Mouse (Mus musculus) c-Kit-positive CD71-negative TER-119-negative erythroid progenitor cells, embryonic 14.5 days (primary cell): ENCODE results near the gene Stox2.

ENCODE experiments used
- DNase-seq: peaks from one replicate; pipeline ENCODE4 v3.0.0-alpha.2; 2013; ENCODE audit warnings: low read depth

The Stox2 gene

GRCm38 (mm10) chr8:47242207-47243004, 203.8 kb downstream of the Stox2 start:
- peak; percentile 25 for DNase-seq

GRCm38 (mm10) chr8:47241421-47242078, 204.6 kb downstream of the Stox2 start:
- no peak for DNase-seq

GRCm38 (mm10) chr8:47240871-47241270, 205.3 kb downstream of the Stox2 start:
- no peak for DNase-seq

- DNase-seq, result no peak
These were observed 205.9 kb downstream of the Stox2 start for GRCm38 (mm10) chr8:47240266-47240665.

GRCm38 (mm10) chr8:47232081-47232480, 214.1 kb downstream of the Stox2 start:
- DNase-seq, result no peak

GRCm38 (mm10) chr8:47230057-47230456, 216.1 kb downstream of the Stox2 start:
- no peak for DNase-seq

GRCm38 (mm10) chr8:47221851-47222250, 224.3 kb downstream of the Stox2 start:
- no peak for DNase-seq

GRCm38 (mm10) chr8:47221191-47221590, 225.0 kb downstream of the Stox2 start:
- no peak for DNase-seq

GRCm38 (mm10) chr8:47220390-47220789, 225.8 kb downstream of the Stox2 start:
- no peak for DNase-seq

- DNase-seq, result no peak
These were observed 227.6 kb downstream of the Stox2 start for GRCm38 (mm10) chr8:47218536-47218935.

GRCm38 (mm10) chr8:47218021-47218420, 228.1 kb downstream of the Stox2 start:
- no peak for DNase-seq

GRCm38 (mm10) chr8:47212124-47212523, 234.0 kb downstream of the Stox2 start:
- DNase-seq, result no peak

GRCm38 (mm10) chr8:47211226-47211625, 234.9 kb downstream of the Stox2 start:
- no peak for DNase-seq

- no peak for DNase-seq
These were observed 237.9 kb downstream of the Stox2 start for GRCm38 (mm10) chr8:47208246-47208645.

GRCm38 (mm10) chr8:47206640-47207237, 239.4 kb downstream of the Stox2 start:
- DNase-seq, result no peak

- DNase-seq, result no peak
These were observed 240.7 kb downstream of the Stox2 start for GRCm38 (mm10) chr8:47205472-47205871.

GRCm38 (mm10) chr8:47196391-47196790, 249.8 kb downstream of the Stox2 start:
- DNase-seq, result no peak

GRCm38 (mm10) chr8:47193321-47193996, 252.7 kb downstream of the Stox2 start:
- no peak for DNase-seq

GRCm38 (mm10) chr8:47191444-47192365, 254.5 kb downstream of the Stox2 start:
- DNase-seq, result no peak

- no peak for DNase-seq
These were observed 260.8 kb downstream of the Stox2 start for GRCm38 (mm10) chr8:47185396-47185795.

GRCm38 (mm10) chr8:47182771-47183558, 263.2 kb downstream of the Stox2 start:
- no peak for DNase-seq
